Mouse (Mus musculus): ENCODE data around the gene Ascc1.

GRCm38 (mm10) chr10:59974786-59975185 lies 27.8 kb upstream of the Ascc1 start:
- no peak for TF ChIP-seq CTCF (IDR thresholded peaks at IDR 0.05; ENCODE audit: borderline replicate concordance, insufficient read depth, low read depth, low read length)
- TF ChIP-seq POLR2A (IDR thresholded peaks at IDR 0.05; ENCODE audit: borderline replicate concordance, insufficient read depth, low read length): no peak
